Mouse (Mus musculus): ENCODE data around the gene Cfap61.
A peak's percentile ranks its signal among the peaks of the same experiment; 100 is the strongest.

The Cfap61 gene

GRCm38 (mm10) chr2:146010816-146011215 lies 76.2 kb downstream of the Cfap61 start:
- peak; percentile 1 to 24 for DNase-seq (ENCODE audit: low spot score in 2 of 2)

- DNase-seq (ENCODE audit: low spot score in 2 of 2): no peak
Measured at GRCm38 (mm10) chr2:146015341-146016186, 81.0 kb downstream of the Cfap61 start.

GRCm38 (mm10) chr2:146022846-146023245 lies 88.3 kb downstream of the Cfap61 start:
- no peak for DNase-seq (ENCODE audit: low spot score in 2 of 2)

- no peak for DNase-seq (ENCODE audit: low spot score in 2 of 2)
Measured at GRCm38 (mm10) chr2:146043640-146044039, 109.1 kb downstream of the Cfap61 start.

DNA sequence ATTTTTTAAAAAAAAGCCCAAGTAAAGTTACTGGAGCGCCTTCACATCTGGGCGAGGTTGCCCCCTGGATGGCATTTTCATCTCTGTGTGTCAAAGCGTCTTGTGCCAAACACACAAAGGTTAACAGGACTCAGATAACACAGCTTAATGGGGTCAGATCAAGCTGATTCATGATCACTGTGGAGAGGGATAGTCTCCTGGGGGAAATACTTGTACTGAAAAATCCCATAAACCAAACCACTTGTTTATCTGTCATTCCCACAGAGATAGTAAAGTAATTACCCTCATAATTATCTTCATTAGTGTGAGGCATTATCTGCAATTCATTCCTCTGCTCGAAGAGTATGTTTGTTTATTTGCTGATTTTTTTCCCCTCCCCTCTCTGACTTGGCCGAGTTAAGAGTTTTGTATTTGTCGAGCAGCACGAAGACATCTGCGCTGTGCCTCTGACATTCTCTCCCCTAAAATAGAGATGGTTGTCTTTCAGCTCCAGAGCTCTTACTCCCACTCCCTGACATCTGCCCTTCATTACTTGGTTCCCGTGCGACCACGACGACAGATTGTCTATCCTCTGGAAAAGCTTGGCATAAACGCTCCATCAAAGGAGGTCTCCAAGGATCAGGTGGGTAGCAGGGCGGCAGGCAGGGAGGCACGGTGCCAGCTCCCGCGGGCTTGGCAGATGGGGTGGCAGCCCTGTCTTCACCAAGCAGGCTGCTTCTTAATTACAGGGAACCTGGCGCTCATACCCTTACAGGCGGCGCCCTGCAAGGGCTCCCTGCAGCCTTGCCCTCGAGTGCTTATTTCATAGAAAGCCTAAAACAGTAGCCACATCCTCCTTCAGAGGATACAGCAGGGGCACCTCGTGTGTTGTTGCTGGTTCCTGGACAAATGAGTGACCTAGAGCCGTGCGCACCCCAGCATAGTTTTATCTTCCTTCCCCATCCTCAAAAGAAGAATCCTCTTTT lies 110.6 kb downstream of the Cfap61 start:
- no peak for DNase-seq (ENCODE audit: low spot score in 2 of 2)

DNA sequence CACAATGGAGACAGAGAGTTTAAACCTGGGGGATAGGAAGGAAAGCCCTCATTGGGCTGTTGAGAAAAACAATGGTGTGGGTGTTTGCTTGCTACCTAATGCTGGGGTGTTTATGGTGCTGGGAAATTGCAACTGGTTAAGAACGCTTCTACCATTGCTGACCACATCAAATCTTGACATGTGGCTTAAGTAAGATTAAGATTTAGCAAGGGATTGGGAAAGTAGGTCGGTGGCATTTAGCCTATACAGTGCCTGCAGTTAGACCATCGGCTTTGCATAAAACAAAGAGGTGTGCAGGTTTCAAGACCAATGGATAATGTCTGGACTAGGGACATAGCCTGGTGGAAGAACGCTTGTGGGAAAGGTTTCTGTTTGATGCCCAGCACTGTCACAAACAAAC lies 113.1 kb downstream of the Cfap61 start:
- DNase-seq (ENCODE audit: low spot score in 2 of 2): no peak

DNA sequence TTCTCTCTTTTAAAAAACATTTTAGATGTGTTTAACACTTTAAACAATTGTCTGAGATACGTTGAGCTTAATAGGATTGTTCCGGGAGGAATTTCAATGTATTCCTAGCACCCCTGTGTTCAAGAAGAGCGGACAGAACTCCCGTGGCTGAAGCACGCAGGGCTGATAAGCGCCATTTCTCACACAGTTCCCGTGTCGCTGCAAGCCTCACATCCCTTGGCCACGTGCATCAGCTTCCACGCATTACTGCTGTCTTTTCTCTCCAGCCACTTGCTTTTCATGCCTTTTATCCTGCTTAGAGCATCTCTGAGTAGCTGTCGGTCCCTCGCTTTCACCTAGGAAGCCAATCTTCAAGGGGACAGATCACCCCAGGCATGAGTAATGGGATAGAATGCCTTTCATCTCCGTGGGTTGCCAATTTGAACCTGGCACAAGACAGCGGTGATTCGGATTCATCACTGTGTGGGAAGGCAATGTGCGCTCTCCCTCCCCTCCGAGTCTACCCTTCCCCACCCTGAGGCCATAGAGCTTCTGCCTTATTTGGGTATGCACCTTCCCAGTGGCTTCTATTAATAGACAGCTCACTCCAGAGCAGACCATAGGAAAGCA lies 113.7 kb downstream of the Cfap61 start:
- no peak for DNase-seq (ENCODE audit: low spot score in 2 of 2)

- no peak for DNase-seq (ENCODE audit: low spot score in 2 of 2)
Measured at GRCm38 (mm10) chr2:146049339-146049738, 114.8 kb downstream of the Cfap61 start.

DNA sequence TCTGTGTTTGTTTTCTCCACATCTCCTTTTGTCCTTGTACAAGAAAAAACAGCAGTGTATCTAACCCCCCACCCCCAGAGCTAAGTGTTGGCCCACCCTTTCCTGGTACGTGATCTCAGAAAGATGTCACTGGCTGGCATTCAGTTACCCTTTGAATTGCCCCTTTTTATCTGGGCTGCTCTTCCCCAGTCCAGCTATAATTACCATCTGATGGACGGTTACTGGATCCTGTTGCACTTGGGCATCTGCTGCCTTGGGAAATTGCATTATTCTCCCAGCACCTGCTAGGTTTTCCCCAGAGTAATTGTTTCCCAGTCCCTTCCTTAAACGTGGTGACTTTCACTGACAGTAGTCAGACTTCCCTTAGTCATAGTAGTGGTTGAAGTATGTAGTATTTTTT lies 115.5 kb downstream of the Cfap61 start:
- DNase-seq (ENCODE audit: low spot score in 2 of 2): no peak

GRCm38 (mm10) chr2:146051334-146051733 lies 116.8 kb downstream of the Cfap61 start:
- no peak for DNase-seq (ENCODE audit: low spot score in 2 of 2)

- no peak for DNase-seq (ENCODE audit: low spot score in 2 of 2)
Measured at GRCm38 (mm10) chr2:146057123-146057522, 122.5 kb downstream of the Cfap61 start.

- DNase-seq (ENCODE audit: low spot score in 2 of 2): no peak
Measured at GRCm38 (mm10) chr2:146058791-146059190, 124.2 kb downstream of the Cfap61 start.

GRCm38 (mm10) chr2:146061421-146062300 lies 127.1 kb downstream of the Cfap61 start:
- no peak for DNase-seq (ENCODE audit: low spot score in 2 of 2)

- DNase-seq (ENCODE audit: low spot score in 2 of 2): no peak
Measured at GRCm38 (mm10) chr2:146062330-146063092, 127.9 kb downstream of the Cfap61 start.

DNA sequence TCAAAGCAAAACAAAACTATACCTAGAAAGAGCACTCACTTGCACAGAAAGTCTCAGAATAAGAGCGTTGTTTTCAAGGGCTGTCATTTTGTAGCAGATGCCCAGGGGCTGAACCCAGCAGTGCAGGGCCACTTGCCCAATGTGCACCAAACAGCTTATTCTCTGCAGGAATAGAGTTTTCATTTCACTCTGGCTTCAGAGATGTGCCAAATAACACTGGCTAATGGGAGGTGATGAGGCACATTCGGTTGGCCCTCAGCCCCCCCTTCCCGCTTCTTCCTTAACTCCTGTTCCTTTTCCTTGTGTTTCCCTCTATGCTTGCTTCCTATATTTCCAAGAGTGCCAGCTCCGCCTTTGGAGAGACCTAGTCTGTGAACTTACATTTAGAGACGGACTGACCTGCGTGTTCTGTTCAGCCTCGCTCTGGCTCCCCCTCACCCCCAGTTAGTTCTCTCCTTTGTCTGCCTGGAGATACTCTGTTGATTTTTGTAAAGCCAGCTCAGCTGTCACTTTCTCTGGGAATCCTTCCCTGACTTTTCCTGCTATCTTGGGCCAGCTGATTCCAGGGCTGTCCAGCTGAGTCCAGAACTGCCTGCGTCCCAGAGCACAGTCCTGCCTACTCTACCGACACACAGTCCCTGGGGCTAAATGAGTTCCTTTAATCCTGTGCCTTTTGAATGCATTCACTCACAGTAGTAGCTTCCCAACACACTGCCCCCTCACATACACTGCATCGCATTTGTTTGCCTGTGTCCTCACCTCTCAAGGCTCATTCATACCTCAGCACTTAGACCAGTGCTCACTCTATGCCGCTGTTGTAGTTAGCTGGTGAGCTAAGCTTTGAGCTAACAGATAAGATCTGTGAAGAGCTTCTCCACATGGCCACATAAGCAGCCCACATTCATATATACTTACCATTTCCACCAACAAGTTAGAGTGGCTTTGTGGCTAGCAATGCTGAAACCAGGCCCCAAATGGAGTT lies 128.8 kb downstream of the Cfap61 start:
- no peak for DNase-seq (ENCODE audit: low spot score in 2 of 2)

DNA sequence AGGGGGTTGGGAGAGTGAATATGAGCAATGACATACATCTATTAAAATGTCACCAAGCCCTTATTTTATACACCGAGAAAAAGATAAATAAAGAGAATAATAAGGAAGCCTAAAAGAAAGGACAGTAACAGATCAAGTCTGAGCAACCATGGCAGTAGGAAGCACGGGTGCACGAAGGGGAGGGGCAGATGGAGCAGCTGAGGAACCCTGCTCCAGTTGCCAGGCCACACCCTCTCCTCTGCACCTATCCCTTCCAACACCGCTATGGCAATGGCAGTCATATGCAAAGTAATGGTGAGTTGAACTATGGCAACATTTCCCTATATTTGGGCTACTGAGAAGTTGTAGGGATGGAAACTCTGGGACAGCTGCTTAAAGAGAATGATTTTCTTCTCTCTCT lies 132.8 kb downstream of the Cfap61 start:
- DNase-seq (ENCODE audit: low spot score in 2 of 2): no peak

- DNase-seq (ENCODE audit: low spot score in 2 of 2): no peak
Measured at GRCm38 (mm10) chr2:146073300-146073699, 138.7 kb downstream of the Cfap61 start.

- DNase-seq (ENCODE audit: low spot score in 2 of 2): no peak
Measured at GRCm38 (mm10) chr2:146077117-146077516, 142.5 kb downstream of the Cfap61 start.

- no peak for DNase-seq (ENCODE audit: low spot score in 2 of 2)
Measured at GRCm38 (mm10) chr2:146080282-146080681, 145.7 kb downstream of the Cfap61 start.

Data from heart, adult 9 months (tissue).